Mouse (Mus musculus): Measurements from ENCODE around the gene Actl7a. TPM values are rescaled to one million over a fixed set of nuclear protein-coding genes. Genes with fewer than 3 reads are reported as not detected.

Actl7a gene
- polyA plus RNA-seq, 1 experiment from 2014 or later: not detected

- peaks cover 33% of the 10 kb centered on the region for H3K36me3 ChIP-seq (ENCODE audit: control insufficient read depth, insufficient read depth, low read length)
- no peak for ATAC-seq (ENCODE audit: low FRiP score, low TSS enrichment)
Observed at GRCm38 (mm10) chr4:56768913-56769312, 25.7 kb downstream of the Actl7a start.

GRCm38 (mm10) chr4:56771065-56771464 is 27.9 kb downstream of the Actl7a start:
- no peak overlapping the region for H3K9ac ChIP-seq (ENCODE audit: low read length)
- H3K4me1 ChIP-seq (replicated peaks; ENCODE audit: control insufficient read depth, insufficient read depth): no peaks in the 10 kb centered on the region
- ATAC-seq (ENCODE audit: low FRiP score, low TSS enrichment) (no peak), DNase-seq (ENCODE audit: low spot score) (no peak)
- no peak overlapping the region for H3K27ac ChIP-seq (replicated peaks)
- no peak overlapping the region for H3K4me3 ChIP-seq (ENCODE audit: low read depth, low read length)
- H3K36me3 ChIP-seq (ENCODE audit: control insufficient read depth, insufficient read depth, low read length): peaks cover 33% of the 10 kb centered on the region
- no peaks in the 10 kb centered on the region for H3K27me3 ChIP-seq (ENCODE audit: control insufficient read depth, insufficient read depth, low read length)
- no peaks in the 10 kb centered on the region for H3K9me3 ChIP-seq (ENCODE audit: control insufficient read depth, low read length)
- TF ChIP-seq CTCF (IDR thresholded peaks at IDR 0.05; ENCODE audit: low read depth) (no peak), EP300 (optimal IDR thresholded peaks at IDR 0.05) (no peak)
- 67% methylated on average over 1 of the region's 1 CpGs for WGBS
- H3K4me2 ChIP-seq (replicated peaks; ENCODE audit: low read depth): no peak overlapping the region

More at GRCm38 (mm10) chr4:56768913-56769312, 25.7 kb downstream of the Actl7a start:
- no peaks in the 10 kb centered on the region for H3K9me3 ChIP-seq (ENCODE audit: control insufficient read depth, low read length)
- no peak overlapping the region for H3K4me3 ChIP-seq (ENCODE audit: low read depth, low read length)
- no peaks in the 10 kb centered on the region for H3K4me1 ChIP-seq (replicated peaks; ENCODE audit: control insufficient read depth, insufficient read depth)
- no peak for DNase-seq (ENCODE audit: low spot score)
- no peaks in the 10 kb centered on the region for H3K27me3 ChIP-seq (ENCODE audit: control insufficient read depth, insufficient read depth, low read length)
- TF ChIP-seq CTCF (IDR thresholded peaks at IDR 0.05; ENCODE audit: low read depth) (no peak), EP300 (optimal IDR thresholded peaks at IDR 0.05) (no peak)
- no peak overlapping the region for H3K4me2 ChIP-seq (replicated peaks; ENCODE audit: low read depth)
- no peak overlapping the region for H3K27ac ChIP-seq (replicated peaks)
- 94% methylated on average over 7 of the region's 7 CpGs for WGBS
- no peak overlapping the region for H3K9ac ChIP-seq (ENCODE audit: low read length)

- Histone ChIP-seq H3K4me3 (ENCODE audit: low read depth, low read length) (no peak overlapping the region), H3K4me1 (replicated peaks; ENCODE audit: control insufficient read depth, insufficient read depth) (no peaks in the 10 kb centered on the region), H3K36me3 (ENCODE audit: control insufficient read depth, insufficient read depth, low read length) (peaks cover 56% of the 10 kb centered on the region), H3K4me2 (replicated peaks; ENCODE audit: low read depth) (no peak overlapping the region), H3K27me3 (ENCODE audit: control insufficient read depth, insufficient read depth, low read length) (no peaks in the 10 kb centered on the region), H3K9me3 (ENCODE audit: control insufficient read depth, low read length) (no peaks in the 10 kb centered on the region), H3K9ac (ENCODE audit: low read length) (no peak overlapping the region), H3K27ac (replicated peaks) (no peak overlapping the region)
- ATAC-seq (ENCODE audit: low FRiP score, low TSS enrichment): no peak
- 27% methylated on average over 1 of the region's 1 CpGs for WGBS
- no peak for DNase-seq (ENCODE audit: low spot score)
- TF ChIP-seq CTCF (IDR thresholded peaks at IDR 0.05; ENCODE audit: low read depth) (peak; percentile 67), EP300 (optimal IDR thresholded peaks at IDR 0.05) (no peak)
Observed at GRCm38 (mm10) chr4:56791373-56791772, 48.2 kb downstream of the Actl7a start.

Other genes with a start within 250 kb of the Actl7a start
- gene Gm26657, start 3.3 kb upstream of the Actl7a start, polyA plus RNA-seq (2015; fragmentation: Nextera tagmentation; extraction: Ambion mirVana): not detected in 2 replicates
- gene Actl7b, start 2.0 kb upstream of the Actl7a start, polyA plus RNA-seq (2015; fragmentation: Nextera tagmentation; extraction: Ambion mirVana): not detected in 2 replicates
- gene Elp1, start 58.9 kb downstream of the Actl7a start, polyA plus RNA-seq (2015; fragmentation: Nextera tagmentation; extraction: Ambion mirVana): 10.3 and 11.3 TPM in 2 replicates
- gene Fam206a, start 58.9 kb downstream of the Actl7a start, polyA plus RNA-seq (2015; fragmentation: Nextera tagmentation; extraction: Ambion mirVana): 4.5 and 4.9 TPM in 2 replicates
- gene Ctnnal1, start 121.8 kb downstream of the Actl7a start, polyA plus RNA-seq (2015; fragmentation: Nextera tagmentation; extraction: Ambion mirVana): 9.2 and 9.3 TPM in 2 replicates
- 4.0 and 4.9 TPM in 2 replicates for gene Tmem245, start 204.0 kb downstream of the Actl7a start, polyA plus RNA-seq (2015; fragmentation: Nextera tagmentation; extraction: Ambion mirVana)
- gene Frrs1l, start 247.0 kb downstream of the Actl7a start, polyA plus RNA-seq (2015; fragmentation: Nextera tagmentation; extraction: Ambion mirVana): 0.21 TPM in 2 replicates